Mouse (Mus musculus) CH12.LX (cell line): Measurements from ENCODE around the gene Rapgef2. TPM values are rescaled to one million over a fixed set of nuclear protein-coding genes. Genes with fewer than 3 reads are reported as not detected.

Source experiments
- DNase-seq: peaks from one replicate; pipeline ENCODE4 v3.0.0-alpha.2; 2013; ENCODE audit errors: extremely low read depth
- H3K27ac ChIP-seq: 2 replicates; pipeline ENCODE4 v1.5.1; 2012; ENCODE audit warnings: low read depth, mild to moderate bottlenecking, control low read depth, moderate library complexity; ENCODE audit not compliant: insufficient read depth
- H3K27me3 ChIP-seq: replicated peaks from 2 replicates; pipeline ENCODE3; 2012; ENCODE audit warnings: inconsistent platforms
- H3K36me3 ChIP-seq, 2 experiments: replicated peaks in 1 of 2; 2 replicates each; pipeline versions ENCODE3 to v1.6.1; 2012; ENCODE audit warnings: inconsistent platforms in 1 of 2, low read length in 1 of 2, mild to moderate bottlenecking in 1 of 2, mixed read lengths in 1 of 2, moderate library complexity in 1 of 2; ENCODE audit not compliant: control insufficient read depth in 1 of 2, insufficient read depth in 1 of 2
- H3K4me1 ChIP-seq, 2 experiments: 2 replicates each; pipeline ENCODE4 v1.6.1; 2012; ENCODE audit warnings: inconsistent platforms in 1 of 2, moderate library complexity in 1 of 2; ENCODE audit not compliant: insufficient read depth in 2 of 2, control insufficient read depth in 1 of 2
- H3K4me2 ChIP-seq: 2 replicates; pipeline ENCODE4 v1.6.1; 2012; ENCODE audit warnings: low read depth, mild to moderate bottlenecking, control low read depth; ENCODE audit not compliant: poor library complexity, insufficient read depth, severe bottlenecking
- H3K4me3 ChIP-seq, 3 experiments: fragments of 150-350 bp in 1 of 3; sonication (generic) in 1 of 3; replicated peaks in 1 of 3; 2 replicates each; pipeline versions ENCODE3 to v1.5.1; 2011 to 2012; ENCODE audit warnings: low read depth in 2 of 3, low read length in 2 of 3, mild to moderate bottlenecking in 2 of 3, moderate library complexity in 2 of 3, control low read depth in 1 of 3, improper control_type of control experiment in 1 of 3, inconsistent platforms in 1 of 3, mixed read lengths in 1 of 3; ENCODE audit not compliant: poor library complexity in 1 of 3
- H3K79me2 ChIP-seq: replicated peaks from 2 replicates; pipeline ENCODE4 v1.6.1; 2012; ENCODE audit warnings: mild to moderate bottlenecking, moderate library complexity; ENCODE audit not compliant: control insufficient read depth, poor library complexity, insufficient read depth, severe bottlenecking; ENCODE audit errors: extremely low read depth
- H3K9ac ChIP-seq: 2 replicates; pipeline ENCODE4 v1.6.1; 2012; ENCODE audit warnings: low read depth, mild to moderate bottlenecking, control low read depth, moderate library complexity; ENCODE audit not compliant: insufficient read depth
- H3K9me3 ChIP-seq: replicated peaks from 2 replicates; pipeline ENCODE3; 2012; ENCODE audit warnings: low read length, inconsistent platforms, mixed read lengths
- BHLHE40 ChIP-seq: IDR thresholded peaks from 2 replicates; pipeline ENCODE4 v1.6.1; 2011; ENCODE audit warnings: mild to moderate bottlenecking, low read depth, low read length, improper control_type of control experiment
- CHD1 ChIP-seq: IDR thresholded peaks from 2 replicates; pipeline ENCODE4 v1.6.1; 2012; ENCODE audit warnings: low read depth, low read length, improper control_type of control experiment, inconsistent platforms
- CHD2 ChIP-seq: IDR thresholded peaks from 2 replicates; pipeline ENCODE4 v1.6.1; 2011; ENCODE audit warnings: low read length, improper control_type of control experiment
- CTCF ChIP-seq, 2 experiments: IDR thresholded peaks in 1 of 2; conservative IDR thresholded peaks in 1 of 2; 2 replicates each; pipeline ENCODE4 v1.5.1; 2011 to 2012; ENCODE audit warnings: low read depth in 2 of 2, low read length in 2 of 2, improper control_type of control experiment in 1 of 2, inconsistent platforms in 1 of 2, mild to moderate bottlenecking in 1 of 2, moderate library complexity in 1 of 2
- EP300 ChIP-seq: IDR thresholded peaks from 2 replicates; pipeline ENCODE4 v1.6.1; 2011; ENCODE audit warnings: low read length, improper control_type of control experiment
- ETS1 ChIP-seq: conservative IDR thresholded peaks from 2 replicates; pipeline ENCODE4 v1.6.1; 2012; ENCODE audit warnings: low read depth, mild to moderate bottlenecking, inconsistent platforms, low read length, improper control_type of control experiment, moderate library complexity
- GABPA ChIP-seq: IDR thresholded peaks from 2 replicates; pipeline ENCODE4 v1.6.1; 2012; ENCODE audit warnings: low read depth, low read length, improper control_type of control experiment, inconsistent platforms; ENCODE audit not compliant: insufficient replicate concordance
- IRF4 ChIP-seq: IDR thresholded peaks from 2 replicates; pipeline ENCODE4 v1.6.1; 2014; ENCODE audit warnings: low read depth, mild to moderate bottlenecking, inconsistent platforms, low read length, improper control_type of control experiment
- KAT2A ChIP-seq: IDR thresholded peaks from 2 replicates; pipeline ENCODE4 v1.6.1; 2012; ENCODE audit warnings: low read length, improper control_type of control experiment, inconsistent platforms; ENCODE audit not compliant: insufficient replicate concordance
- MAX ChIP-seq: IDR thresholded peaks from 2 replicates; pipeline ENCODE4 v1.6.1; 2011; ENCODE audit warnings: low read length, improper control_type of control experiment
- MAZ ChIP-seq: IDR thresholded peaks from 2 replicates; pipeline ENCODE4 v1.6.1; 2012; ENCODE audit warnings: low read depth, mild to moderate bottlenecking, inconsistent platforms, low read length, improper control_type of control experiment, moderate library complexity
- MEF2A ChIP-seq: IDR thresholded peaks from 2 replicates; pipeline ENCODE4 v1.6.1; 2014; ENCODE audit warnings: low read depth, mild to moderate bottlenecking, inconsistent platforms, low read length, improper control_type of control experiment, borderline replicate concordance
- MXI1 ChIP-seq: IDR thresholded peaks from 2 replicates; pipeline ENCODE4 v1.6.1; 2011; ENCODE audit warnings: mild to moderate bottlenecking, low read depth, low read length, improper control_type of control experiment
- NRF1 ChIP-seq: IDR thresholded peaks from 2 replicates; pipeline ENCODE4 v1.6.1; 2014; ENCODE audit warnings: low read depth, mild to moderate bottlenecking, inconsistent platforms, low read length, improper control_type of control experiment, moderate library complexity
- PAX5 ChIP-seq: IDR thresholded peaks from 2 replicates; pipeline ENCODE4 v1.6.1; 2012; ENCODE audit warnings: low read length, inconsistent platforms, mixed read lengths
- RAD21 ChIP-seq: IDR thresholded peaks from 2 replicates; pipeline ENCODE4 v1.6.1; 2011; ENCODE audit warnings: low read depth, mild to moderate bottlenecking, low read length, improper control_type of control experiment, moderate library complexity
- RCOR1 ChIP-seq: conservative IDR thresholded peaks from 2 replicates; pipeline ENCODE4 v1.6.1; 2012; ENCODE audit warnings: low read depth, mild to moderate bottlenecking, inconsistent platforms, low read length, improper control_type of control experiment
- SIN3A ChIP-seq: IDR thresholded peaks from 2 replicates; pipeline ENCODE4 v1.6.1; 2012; ENCODE audit warnings: low read length, improper control_type of control experiment, inconsistent platforms
- SMC3 ChIP-seq: IDR thresholded peaks from 2 replicates; pipeline ENCODE4 v1.6.1; 2011; ENCODE audit warnings: low read depth, low read length, improper control_type of control experiment
- TCF12 ChIP-seq: IDR thresholded peaks from 2 replicates; pipeline ENCODE4 v1.6.1; 2014; ENCODE audit warnings: low read depth, mild to moderate bottlenecking, inconsistent platforms, low read length, improper control_type of control experiment
- UBTF ChIP-seq: IDR thresholded peaks from 2 replicates; pipeline ENCODE4 v1.6.1; 2012; ENCODE audit warnings: low read depth, mild to moderate bottlenecking, inconsistent platforms, low read length, improper control_type of control experiment, moderate library complexity
- ZC3H11A ChIP-seq: IDR thresholded peaks from 2 replicates; pipeline ENCODE4 v1.6.1; 2012; ENCODE audit warnings: low read depth, mild to moderate bottlenecking, inconsistent platforms, low read length, improper control_type of control experiment
- ZKSCAN1 ChIP-seq: IDR thresholded peaks from 2 replicates; pipeline ENCODE4 v1.6.1; 2012; ENCODE audit warnings: low read depth, inconsistent platforms, low read length, improper control_type of control experiment, borderline replicate concordance
- ZMIZ1 ChIP-seq: IDR thresholded peaks from 2 replicates; pipeline ENCODE4 v1.6.1; 2012; ENCODE audit warnings: low read depth, mild to moderate bottlenecking, inconsistent platforms, low read length, improper control_type of control experiment
- dilution Hi-C: fragments of 300-500 bp; cut with MboI; formaldehyde crosslinking; loops from 2 replicates; pipeline ENCODE4 v1.14.3; 2020; ENCODE audit warnings: low sequenced_read_pairs; ENCODE audit not compliant: extremely low pct_unique_long_range_greater_than_20kb, extremely low pct_ligation_motif_present
- in situ Hi-C: fragments of 300-500 bp; cut with MboI; formaldehyde crosslinking; loops from 3 replicates; pipeline ENCODE4 v1.14.3; 2019; ENCODE audit warnings: low sequenced_read_pairs, low pct_ligation_motif_present, low pct_unique_long_range_greater_than_20kb, mixed read lengths
- polyA plus RNA-seq: library from polyadenylated mRNA; unstranded; fragments of >175 nt; gene quantifications from 2 replicates; pipeline ENCODE4 v1.2.1, GENCODE M21; 2012; ENCODE audit warnings: low read depth; ENCODE audit not compliant: insufficient read length
- total RNA-seq, 2 experiments: library from RNA; depleted of rRNA; stranded (reverse); fragments of 300-350 nt in 1 of 2; fragments of >200 nt in 1 of 2; gene quantifications; 2 replicates each; pipeline ENCODE4 v1.2.3; 2012 to 2014

Gene Rapgef2
- total and polyA plus RNA-seq, 3 experiments, result 0.72 to 3.1 (median 2.6) TPM

- H3K36me3 ChIP-seq, result no peaks in the 10 kb centered on the region
- TF ChIP-seq PAX5 (no peak), ZMIZ1 (no peak), NRF1 (no peak), KAT2A (no peak), GABPA (no peak), EP300 (no peak), ZKSCAN1 (no peak), CHD1 (no peak), IRF4 (no peak), CHD2 (no peak)
- H3K9me3 ChIP-seq, result no peaks in the 10 kb centered on the region
- no peaks in the 10 kb centered on the region for H3K79me2 ChIP-seq
- H3K9ac ChIP-seq, result no peak overlapping the region
- no peak for DNase-seq
- no peak overlapping the region for H3K27ac ChIP-seq
- dilution Hi-C loops, result no loop called here
- in situ Hi-C loops, result no loop called here
- H3K4me2 ChIP-seq, result no peak overlapping the region
- no peak overlapping the region for H3K4me3 ChIP-seq
- no peaks in the 10 kb centered on the region for H3K4me1 ChIP-seq
- H3K27me3 ChIP-seq, result no peaks in the 10 kb centered on the region
These were observed 247.3 kb downstream of the Rapgef2 start for GRCm38 (mm10) chr3:79039008-79039407.

GRCm38 (mm10) chr3:79034457-79034856 lies 251.9 kb downstream of the Rapgef2 start:
- no peaks in the 10 kb centered on the region for H3K27me3 ChIP-seq
- no peak overlapping the region for H3K4me2 ChIP-seq
- H3K9ac ChIP-seq, result no peak overlapping the region
- no peak overlapping the region for H3K27ac ChIP-seq
- TF ChIP-seq RCOR1 (no peak), SMC3 (no peak), EP300 (no peak), BHLHE40 (no peak), CTCF (conservative IDR thresholded peaks at IDR 0.05 in 1 of 2, IDR thresholded peaks at IDR 0.05 in 1 of 2; ENCODE audit: low read depth in 2 of 2, low read length in 2 of 2) (no peak), MEF2A (no peak), SIN3A (no peak), TCF12 (no peak), MAZ (no peak), IRF4 (no peak), ZC3H11A (no peak), UBTF (no peak), ETS1 (no peak), MAX (no peak), RAD21 (no peak), MXI1 (no peak)
- no peaks in the 10 kb centered on the region for H3K79me2 ChIP-seq
- dilution Hi-C loops (no loop called here), in situ Hi-C loops (no loop called here)
- H3K36me3 ChIP-seq, result no peaks in the 10 kb centered on the region
- no peak for DNase-seq
- no peak overlapping the region for H3K4me3 ChIP-seq
- no peaks in the 10 kb centered on the region for H3K4me1 ChIP-seq
- H3K9me3 ChIP-seq, result no peaks in the 10 kb centered on the region
